Mouse (Mus musculus): Measurements from ENCODE around the gene Abhd18.
A peak's percentile ranks its signal among the peaks of the same experiment; 100 is the strongest.
"Not testable (repeated sequence)": the region's sequence is repeated elsewhere in the genome, so short reads cannot be mapped to it uniquely, and the experiment has no call there.

Abhd18 gene

DNA sequence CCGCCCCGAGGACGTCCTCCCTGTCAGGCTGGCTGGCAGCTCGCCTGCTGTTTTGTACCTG lies at the start of gene Abhd18:
TSS of gene Abhd18 (plus strand) at position 14 of the 61 bp plus-strand sequence.
- DNase-seq (ENCODE audit: low read depth, low spot score): not testable (repeated sequence)

DNA sequence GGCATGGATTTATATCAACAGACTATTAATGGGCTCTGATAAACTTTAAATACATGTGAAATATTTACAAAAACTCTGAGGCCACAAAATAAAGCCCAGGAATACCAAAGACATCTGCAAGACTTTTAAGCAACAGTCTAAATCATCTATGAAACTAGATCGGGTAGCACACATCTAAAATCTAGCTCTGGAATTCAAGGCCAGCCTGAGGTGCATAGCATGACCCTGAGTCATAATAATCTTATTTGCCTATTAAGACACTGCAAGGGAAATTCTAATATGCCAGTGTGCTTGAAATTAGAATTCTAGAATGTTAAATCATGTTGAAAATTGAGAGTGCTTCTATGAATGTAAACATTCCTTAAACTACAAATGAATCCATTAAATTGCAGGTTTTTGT lies 48.7 kb upstream of the Abhd18 start:
- DNase-seq (ENCODE audit: low read depth, low spot score): no peak

GRCm38 (mm10) chr3:40798500-40798899 lies 48.3 kb upstream of the Abhd18 start:
- no peak for DNase-seq (ENCODE audit: low read depth, low spot score)

GRCm38 (mm10) chr3:40799530-40800372 lies 47.0 kb upstream of the Abhd18 start, which contains the start of gene Plk4:
Gene Plk4 (plus strand): TSS chr3:40800019.
- peak; percentile 94 for DNase-seq (ENCODE audit: low read depth, low spot score)

DNA sequence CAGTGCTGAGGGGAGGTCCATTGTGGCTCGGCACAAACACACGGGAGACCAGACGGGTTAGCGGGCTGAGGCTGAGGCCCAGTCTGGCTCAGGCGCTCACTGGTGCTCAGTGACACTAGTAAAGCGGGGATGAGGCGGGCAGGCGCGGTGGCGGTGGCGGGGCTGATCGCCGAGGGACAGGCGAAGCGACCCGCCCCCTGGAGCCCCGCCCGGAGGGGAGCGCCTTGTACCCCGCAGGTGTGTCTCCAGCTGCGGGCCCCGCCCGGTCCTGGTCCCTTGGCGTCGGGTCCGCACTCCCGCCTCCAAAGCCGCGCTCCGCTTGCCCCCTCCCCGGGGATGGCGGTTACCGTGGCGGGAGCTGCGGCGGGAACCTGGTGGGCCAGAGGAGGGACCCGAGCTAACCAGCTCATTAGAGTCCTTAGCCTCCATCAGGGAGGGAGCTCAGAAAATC lies 46.4 kb upstream of the Abhd18 start:
- no peak for DNase-seq (ENCODE audit: low read depth, low spot score)

- no peak for DNase-seq (ENCODE audit: low read depth, low spot score)
Measured at GRCm38 (mm10) chr3:40806871-40807270, 39.9 kb upstream of the Abhd18 start.

GRCm38 (mm10) chr3:40808686-40809085 lies 38.1 kb upstream of the Abhd18 start:
- DNase-seq (ENCODE audit: low read depth, low spot score): no peak

DNA sequence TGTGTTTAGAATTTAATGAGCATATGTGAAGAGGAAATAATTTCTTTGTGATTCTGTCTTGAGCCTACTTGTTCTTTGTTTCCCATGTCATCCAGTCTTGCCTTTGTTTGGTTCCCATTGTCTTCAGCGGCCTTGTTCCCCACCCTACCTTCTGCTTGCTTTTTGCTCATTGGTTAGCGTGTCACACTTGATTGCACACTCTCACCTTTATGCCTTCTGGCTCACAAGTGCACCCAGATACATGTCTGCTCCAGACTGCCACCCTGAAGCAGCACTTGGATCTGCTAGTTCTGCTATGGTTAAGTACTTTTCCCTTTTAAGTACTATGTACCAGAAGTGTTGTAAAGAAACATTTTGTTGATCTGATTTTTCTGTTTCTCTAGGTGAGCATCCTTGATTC lies 36.9 kb upstream of the Abhd18 start:
- no peak for DNase-seq (ENCODE audit: low read depth, low spot score)

DNA sequence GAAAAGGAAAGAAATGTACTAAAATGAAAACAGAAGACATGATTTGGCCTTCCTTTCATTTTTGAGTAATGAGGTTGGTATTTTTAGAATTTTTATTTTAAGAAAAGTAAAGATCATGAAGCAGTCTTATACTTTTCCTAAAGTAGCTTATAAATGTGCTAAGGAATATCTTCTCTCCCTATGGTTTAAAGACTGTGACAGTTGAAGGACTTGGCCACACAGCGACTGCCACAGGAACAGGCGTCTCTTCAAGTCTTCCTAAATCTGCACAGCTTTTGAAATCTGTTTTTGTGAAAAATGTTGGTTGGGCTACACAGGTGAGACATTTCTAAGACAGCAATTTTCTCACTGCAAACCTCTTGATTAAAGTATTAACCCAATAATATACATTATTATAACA lies 33.5 kb upstream of the Abhd18 start:
- DNase-seq (ENCODE audit: low read depth, low spot score): no peak

DNA sequence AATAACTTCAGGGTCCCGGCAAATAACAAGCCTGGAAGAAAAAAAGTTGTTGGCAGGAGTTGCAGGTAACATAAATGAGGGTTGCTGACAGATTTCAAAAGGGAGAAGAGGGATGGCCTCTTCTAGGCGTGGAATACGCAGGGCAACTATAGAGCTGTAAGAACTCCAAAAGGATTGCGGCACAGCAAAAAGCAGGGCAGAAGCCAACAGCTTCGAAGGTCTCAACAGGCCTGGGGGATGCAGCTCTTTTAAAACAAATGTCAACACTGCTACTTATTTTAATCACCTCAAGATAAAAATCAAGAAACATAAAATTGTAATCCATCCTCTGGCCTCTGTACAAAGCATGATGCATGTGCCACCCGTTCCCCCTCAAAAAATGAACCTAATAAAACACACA lies 1.2 kb upstream of the Abhd18 start:
- DNase-seq (ENCODE audit: low read depth, low spot score): not testable (repeated sequence)

GRCm38 (mm10) chr3:40846473-40846956 lies 255 bp upstream of the Abhd18 start, which contains the start of gene Mfsd8:
Gene Mfsd8 (minus strand): TSS chr3:40846886.
- peak; percentile 97 for DNase-seq (ENCODE audit: low read depth, low spot score)

- DNase-seq (ENCODE audit: low read depth, low spot score): peak; percentile 24
Measured at GRCm38 (mm10) chr3:40847018-40847417, 248 bp downstream of the Abhd18 start.

DNA sequence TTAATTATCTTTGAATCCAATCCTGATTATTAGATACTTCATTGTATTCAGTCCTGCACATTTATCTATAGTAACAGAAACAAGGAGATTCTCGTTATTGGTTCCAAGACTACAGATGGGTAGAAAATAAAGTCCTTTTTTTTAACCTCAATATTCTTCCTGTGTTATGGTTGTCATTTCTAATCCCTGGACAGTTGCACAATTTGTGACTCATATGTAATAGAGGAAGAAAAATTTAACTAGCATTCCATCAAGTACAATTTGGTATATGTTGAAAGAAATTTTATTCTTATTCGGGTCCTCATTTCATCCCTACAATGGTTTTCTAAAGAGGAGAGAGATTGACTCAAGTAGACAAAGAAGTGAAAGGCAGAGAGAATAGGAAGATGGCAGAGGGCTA lies 1.2 kb downstream of the Abhd18 start:
- DNase-seq (ENCODE audit: low read depth, low spot score): not testable (repeated sequence)

GRCm38 (mm10) chr3:40853123-40853738 lies 6.5 kb downstream of the Abhd18 start:
- not testable (repeated sequence) for DNase-seq (ENCODE audit: low read depth, low spot score)

DNA sequence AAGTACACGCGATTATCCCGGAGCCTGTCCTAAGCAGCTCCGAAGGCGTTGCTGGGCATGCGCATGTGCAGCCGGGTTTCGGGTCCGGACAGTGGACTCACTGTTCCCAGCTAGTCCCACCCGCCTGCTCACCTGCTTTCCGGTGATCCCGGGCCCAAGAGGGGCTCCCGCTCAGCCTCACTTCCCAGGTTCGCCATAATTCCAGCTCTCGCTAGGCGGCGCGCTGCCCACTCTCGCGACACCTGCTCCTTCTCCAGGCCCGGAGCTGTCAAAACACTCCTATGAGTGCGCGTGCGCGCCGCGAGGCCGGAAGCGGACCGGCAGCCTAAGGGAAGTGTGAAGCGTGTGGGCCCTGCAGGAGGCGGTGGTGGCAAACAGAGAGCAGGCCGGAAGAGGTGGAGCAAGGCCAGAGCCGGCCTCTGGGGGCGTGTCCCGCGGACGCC lies 47.1 kb downstream of the Abhd18 start:
- DNase-seq (ENCODE audit: low read depth, low spot score): peak; percentile 97

GRCm38 (mm10) chr3:40894336-40894735 lies 47.6 kb downstream of the Abhd18 start:
- DNase-seq (ENCODE audit: low read depth, low spot score): not testable (repeated sequence)

DNA sequence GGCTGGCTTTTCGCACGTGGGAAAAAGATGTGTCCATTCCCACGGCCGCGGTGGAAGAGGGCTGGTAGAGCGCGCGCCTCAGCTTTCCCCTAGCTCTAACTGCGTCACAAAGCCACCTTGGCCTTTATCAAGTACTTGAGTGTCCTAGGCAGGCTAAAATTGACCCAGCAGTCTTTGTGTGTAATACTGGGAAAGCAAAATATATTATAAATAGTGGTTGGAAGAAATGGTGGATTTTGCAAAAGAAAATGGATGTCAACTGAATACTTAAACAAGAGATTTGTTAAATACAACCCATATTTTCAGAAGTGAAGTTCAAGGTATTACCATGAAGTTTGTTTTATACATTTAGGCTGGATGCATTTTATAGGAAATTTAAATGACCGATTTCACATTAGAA lies 55.7 kb downstream of the Abhd18 start, which contains the start of gene 1700034I23Rik:
TSS of gene 1700034I23Rik (minus strand) at position 101 of the 400 bp plus-strand sequence.
- not testable (repeated sequence) for DNase-seq (ENCODE audit: low read depth, low spot score)

- no peak for DNase-seq (ENCODE audit: low read depth, low spot score)
Measured at GRCm38 (mm10) chr3:40938189-40938588, 91.4 kb downstream of the Abhd18 start.

- no peak for DNase-seq (ENCODE audit: low read depth, low spot score)
Measured at GRCm38 (mm10) chr3:40938592-40938991, 91.8 kb downstream of the Abhd18 start.

DNA sequence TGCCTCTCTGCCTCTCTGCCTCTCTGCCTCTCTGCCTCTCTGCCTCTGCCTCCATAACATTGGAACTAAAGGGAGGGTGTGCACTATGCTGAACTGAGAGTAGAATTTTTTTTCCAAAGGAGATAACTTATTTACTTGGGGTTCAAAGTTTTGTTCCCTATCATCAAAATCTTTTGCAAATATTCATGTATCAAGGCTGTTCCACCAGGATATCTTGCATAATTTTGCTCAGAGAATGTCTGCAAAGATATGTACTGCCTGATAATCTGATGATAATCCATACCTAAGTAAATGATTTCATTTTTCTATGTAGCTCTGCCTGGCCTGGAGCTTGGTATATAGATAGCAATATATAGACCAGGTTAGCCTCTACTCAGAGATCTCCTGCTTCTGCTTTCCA lies 92.2 kb downstream of the Abhd18 start:
- DNase-seq (ENCODE audit: low read depth, low spot score): no peak

DNA sequence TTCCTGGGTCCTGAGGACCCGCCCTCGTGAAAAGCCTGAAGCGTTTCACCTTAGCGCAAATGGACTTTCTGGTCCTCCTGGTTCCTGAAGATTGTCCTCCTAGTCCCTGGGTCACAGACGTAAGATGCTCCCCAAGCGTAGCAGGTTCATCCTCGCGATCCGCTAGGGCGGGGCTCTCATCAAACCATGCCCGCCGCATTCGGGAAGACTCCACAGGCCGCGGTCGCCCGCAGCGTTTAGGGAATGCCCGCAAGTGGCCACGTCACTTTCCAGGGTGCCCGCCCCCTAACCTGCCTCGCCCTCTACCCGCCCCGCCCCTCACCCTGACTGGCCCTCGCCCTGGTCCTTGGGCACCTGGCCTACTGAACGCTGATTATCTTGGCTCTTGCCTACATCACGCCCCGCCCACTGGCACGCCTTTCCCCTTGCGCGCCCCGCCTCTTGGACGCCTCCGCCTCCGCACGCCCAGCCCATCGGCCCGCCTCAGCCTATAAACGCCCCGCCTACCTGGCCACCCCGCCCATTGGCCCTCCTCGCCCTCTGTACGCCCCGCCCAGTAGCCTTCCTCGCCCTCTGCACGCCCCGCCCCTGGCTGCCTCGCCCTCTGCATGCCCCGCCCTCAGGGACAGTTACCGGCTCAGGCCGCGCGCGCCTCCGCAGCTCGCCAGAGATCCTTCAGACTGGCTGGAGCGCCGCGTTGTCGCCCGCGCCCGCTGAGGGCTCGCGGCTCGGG lies 102.6 kb downstream of the Abhd18 start, which contains the start of gene Larp1b:
TSS of gene Larp1b (plus strand) at position 659 of the 733 bp plus-strand sequence.
- peak; percentile 94 for DNase-seq (ENCODE audit: low read depth, low spot score)

DNA sequence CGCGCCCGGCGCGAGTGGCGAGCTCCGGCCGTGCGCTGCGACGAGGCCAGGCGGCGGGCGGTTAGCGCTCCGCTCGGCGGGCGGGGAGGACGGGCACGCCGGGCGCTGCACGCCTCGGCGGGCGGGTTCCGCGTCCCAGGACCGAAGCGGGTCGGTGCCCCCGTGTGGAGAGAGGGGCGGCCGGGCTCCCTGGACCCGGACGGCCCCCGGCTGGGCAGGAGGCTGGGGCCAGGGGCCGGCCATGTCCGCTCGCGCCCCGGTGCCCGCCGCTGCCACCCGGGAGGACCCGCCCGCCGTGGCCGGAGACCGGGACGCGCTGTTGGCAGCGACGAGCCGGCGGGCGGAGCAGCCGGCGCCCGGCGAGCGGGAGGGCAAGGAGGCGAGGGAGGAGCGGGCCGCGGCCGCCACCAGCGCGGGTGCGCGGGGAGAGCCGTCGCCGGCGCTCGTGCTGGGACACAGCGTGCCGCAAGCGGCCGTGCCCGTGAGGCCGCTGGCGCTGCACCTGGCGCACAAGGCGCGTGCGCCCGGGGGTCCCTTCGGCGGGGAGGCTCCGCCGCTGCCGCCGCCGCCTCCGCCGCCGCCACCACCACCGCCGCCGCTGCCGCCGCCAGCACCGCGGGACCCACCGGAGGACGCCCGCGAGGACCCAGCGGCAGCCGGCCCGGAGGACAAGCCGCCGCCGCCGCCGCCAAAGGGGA lies 103.3 kb downstream of the Abhd18 start:
- no peak for DNase-seq (ENCODE audit: low read depth, low spot score)

Data from telencephalon, adult 2 months (tissue).